Mouse (Mus musculus): ENCODE measurements around the gene Morc3.
"Not testable (repeated sequence)": the region's sequence is repeated elsewhere in the genome, so short reads cannot be mapped to it uniquely, and the experiment has no call there.

The Morc3 gene

GRCm38 (mm10) chr16:93818691-93819324, 13.1 kb upstream of the Morc3 start:
- DNase-seq (ENCODE audit: extremely low read depth, low read depth, low spot score) = no peak

- DNase-seq (ENCODE audit: extremely low read depth, low read depth, low spot score) = no peak
Measured at GRCm38 (mm10) chr16:93819325-93819696, 12.6 kb upstream of the Morc3 start.

- DNase-seq (ENCODE audit: extremely low read depth, low read depth, low spot score) = no peak
Measured at GRCm38 (mm10) chr16:93820040-93820439, 11.9 kb upstream of the Morc3 start.

- no peak for DNase-seq (ENCODE audit: extremely low read depth, low read depth, low spot score)
Measured at GRCm38 (mm10) chr16:93821706-93822105, 10.2 kb upstream of the Morc3 start.

GRCm38 (mm10) chr16:93822433-93823225, 9.3 kb upstream of the Morc3 start:
- not testable (repeated sequence) for DNase-seq (ENCODE audit: extremely low read depth, low read depth, low spot score)

GRCm38 (mm10) chr16:93824799-93825198, 7.1 kb upstream of the Morc3 start:
- no peak for DNase-seq (ENCODE audit: extremely low read depth, low read depth, low spot score)

GRCm38 (mm10) chr16:93825463-93825862, 6.5 kb upstream of the Morc3 start:
- no peak for DNase-seq (ENCODE audit: extremely low read depth, low read depth, low spot score)

GRCm38 (mm10) chr16:93826054-93826453, 5.9 kb upstream of the Morc3 start:
- DNase-seq (ENCODE audit: extremely low read depth, low read depth, low spot score) = no peak

GRCm38 (mm10) chr16:93826478-93826877, 5.4 kb upstream of the Morc3 start:
- not testable (repeated sequence) for DNase-seq (ENCODE audit: extremely low read depth, low read depth, low spot score)

GRCm38 (mm10) chr16:93826909-93827308, 5.0 kb upstream of the Morc3 start:
- no peak for DNase-seq (ENCODE audit: extremely low read depth, low read depth, low spot score)

GRCm38 (mm10) chr16:93829526-93829925, 2.4 kb upstream of the Morc3 start:
- DNase-seq (ENCODE audit: extremely low read depth, low read depth, low spot score) = no peak

- no peak for DNase-seq (ENCODE audit: extremely low read depth, low read depth, low spot score)
Measured at GRCm38 (mm10) chr16:93830071-93830470, 1.9 kb upstream of the Morc3 start.

GRCm38 (mm10) chr16:93830916-93831315, 1.0 kb upstream of the Morc3 start:
- no peak for DNase-seq (ENCODE audit: extremely low read depth, low read depth, low spot score)

- no peak for DNase-seq (ENCODE audit: extremely low read depth, low read depth, low spot score)
Measured at GRCm38 (mm10) chr16:93832451-93833276, 743 bp downstream of the Morc3 start.

GRCm38 (mm10) chr16:93833551-93833950, 1.6 kb downstream of the Morc3 start:
- no peak for DNase-seq (ENCODE audit: extremely low read depth, low read depth, low spot score)

GRCm38 (mm10) chr16:93834076-93834475, 2.2 kb downstream of the Morc3 start:
- DNase-seq (ENCODE audit: extremely low read depth, low read depth, low spot score) = no peak

GRCm38 (mm10) chr16:93839049-93839448, 7.1 kb downstream of the Morc3 start:
- DNase-seq (ENCODE audit: extremely low read depth, low read depth, low spot score) = no peak

GRCm38 (mm10) chr16:93850527-93850926, 18.6 kb downstream of the Morc3 start:
- no peak for DNase-seq (ENCODE audit: extremely low read depth, low read depth, low spot score)

- peak; percentile 47 for DNase-seq (ENCODE audit: extremely low read depth, low read depth, low spot score)
Measured at GRCm38 (mm10) chr16:93859967-93860366, 28.0 kb downstream of the Morc3 start.

- DNase-seq (ENCODE audit: extremely low read depth, low read depth, low spot score) = no peak
Measured at GRCm38 (mm10) chr16:93860686-93861085, 28.8 kb downstream of the Morc3 start.

- no peak for DNase-seq (ENCODE audit: extremely low read depth, low read depth, low spot score)
Measured at GRCm38 (mm10) chr16:93874841-93875240, 42.9 kb downstream of the Morc3 start.
